Mouse (Mus musculus): Measurements from ENCODE around the gene Mlx. TPM values are rescaled to one million over a fixed set of nuclear protein-coding genes. Genes with fewer than 3 reads are reported as not detected.
A peak's percentile ranks its signal among the peaks of the same experiment; 100 is the strongest.
"Not testable (repeated sequence)": the region's sequence is repeated elsewhere in the genome, so short reads cannot be mapped to it uniquely, and the experiment has no call there.

Gene Mlx
- total RNA-seq, 2 experiments from 2014 or later, result 45.1 to 45.6 TPM

DNA sequence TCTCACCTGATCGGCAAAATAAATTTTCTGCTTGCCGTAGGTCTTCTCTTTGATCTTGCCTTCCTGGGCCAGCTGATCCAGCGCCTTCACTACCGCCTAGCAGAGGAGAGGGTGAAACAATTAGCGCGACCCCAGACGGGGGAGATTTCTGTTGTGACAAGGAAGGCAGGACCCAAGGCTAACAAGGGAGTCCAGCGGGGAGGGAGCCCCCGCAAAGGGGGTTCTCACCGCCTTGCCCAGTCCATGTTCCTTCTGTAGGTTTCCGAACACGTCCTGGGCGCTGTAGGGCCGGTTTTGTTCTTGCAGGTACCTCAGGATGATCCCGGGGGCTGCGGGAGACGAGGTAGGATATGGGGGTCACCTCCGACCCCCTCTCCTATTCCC is 7.8 kb downstream of the Mlx start:
- peak in 1 of 2 experiments; percentile 32 for DNase-seq (ENCODE audit: extremely low spot score in 1 of 2, low spot score in 1 of 2)

DNA sequence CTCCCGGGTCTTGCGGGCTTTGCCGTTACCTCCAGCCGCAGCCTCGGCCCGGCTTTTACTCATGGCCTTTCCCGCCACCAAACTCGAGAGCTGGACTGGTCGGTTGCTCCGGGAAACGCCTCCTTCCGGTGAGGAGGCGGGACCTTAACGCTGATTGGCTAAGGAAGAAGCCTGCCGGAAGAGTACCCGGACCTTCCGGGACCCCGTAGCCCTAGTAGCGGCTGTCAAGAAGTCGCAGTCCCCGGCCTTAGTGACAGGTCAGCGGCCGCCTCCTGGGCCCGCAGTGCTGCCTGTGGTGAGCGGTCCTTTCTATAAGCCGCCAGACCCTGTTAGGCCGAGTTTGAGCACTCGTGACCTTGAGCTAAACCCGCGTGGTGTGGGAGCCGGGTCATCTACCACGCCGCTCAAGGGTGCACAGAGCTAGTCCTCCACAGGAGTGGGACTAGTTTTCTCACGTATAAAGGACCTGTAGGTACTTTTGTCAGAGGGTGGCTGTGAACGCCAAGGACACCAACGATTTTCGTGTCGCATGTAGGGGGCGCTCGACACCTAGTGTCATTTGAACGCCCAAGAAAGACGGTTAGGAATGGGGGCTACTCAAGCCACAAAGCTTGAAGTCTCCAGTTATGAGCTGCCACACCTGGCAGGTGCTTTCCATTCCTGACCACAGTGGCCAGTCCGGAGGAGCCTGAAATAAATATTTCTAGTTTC is 8.4 kb downstream of the Mlx start, which contains the start of gene Psmc3ip:
Psmc3ip (minus strand) TSS at position 123 of the 711 bp plus-strand sequence.
- DNase-seq (ENCODE audit: extremely low spot score in 1 of 2, low spot score in 1 of 2), result peak; percentile 76 to 89

DNA sequence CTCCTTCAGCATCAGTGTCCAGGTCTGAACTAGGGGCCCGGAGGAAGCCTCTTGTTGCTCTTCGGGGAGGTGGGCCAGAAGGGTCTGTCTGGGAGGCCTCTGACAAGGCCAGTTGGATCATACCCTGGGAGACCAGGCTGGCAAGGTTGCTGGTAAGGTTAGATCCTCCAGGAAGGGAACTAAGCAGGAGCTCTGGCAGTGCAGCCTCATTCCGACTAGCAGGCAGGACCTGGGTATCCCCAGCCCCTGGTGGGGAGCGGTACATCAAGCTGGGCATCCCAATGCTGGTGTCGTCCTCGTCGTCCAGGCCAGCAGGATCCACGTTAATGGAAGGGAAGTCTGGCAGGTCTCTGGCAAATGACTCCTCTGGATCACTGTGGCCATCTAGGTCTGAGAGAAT is 11.2 kb downstream of the Mlx start:
- no peak for DNase-seq (ENCODE audit: extremely low spot score in 1 of 2, low spot score in 1 of 2)

DNA sequence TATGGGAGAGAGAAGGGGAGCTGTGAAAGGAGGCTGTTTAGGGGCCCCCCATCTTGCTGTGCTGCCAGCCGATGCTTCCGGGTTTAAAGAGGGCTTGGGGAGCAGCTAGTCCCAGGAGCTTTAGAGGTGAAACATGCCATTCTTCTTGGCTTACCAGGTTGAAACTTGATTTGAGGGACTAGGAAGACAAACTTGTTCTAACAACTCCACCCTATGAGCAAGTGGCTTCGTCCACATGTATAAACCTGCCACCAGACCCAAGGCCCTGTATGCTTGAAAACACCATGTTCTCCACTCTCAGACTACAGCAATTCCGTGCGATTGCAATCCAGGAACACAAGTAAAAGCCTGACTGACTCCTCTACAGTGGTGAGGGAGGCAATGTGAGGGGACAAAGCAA is 15.9 kb downstream of the Mlx start:
- no peak for DNase-seq (ENCODE audit: extremely low spot score in 1 of 2, low spot score in 1 of 2)

DNA sequence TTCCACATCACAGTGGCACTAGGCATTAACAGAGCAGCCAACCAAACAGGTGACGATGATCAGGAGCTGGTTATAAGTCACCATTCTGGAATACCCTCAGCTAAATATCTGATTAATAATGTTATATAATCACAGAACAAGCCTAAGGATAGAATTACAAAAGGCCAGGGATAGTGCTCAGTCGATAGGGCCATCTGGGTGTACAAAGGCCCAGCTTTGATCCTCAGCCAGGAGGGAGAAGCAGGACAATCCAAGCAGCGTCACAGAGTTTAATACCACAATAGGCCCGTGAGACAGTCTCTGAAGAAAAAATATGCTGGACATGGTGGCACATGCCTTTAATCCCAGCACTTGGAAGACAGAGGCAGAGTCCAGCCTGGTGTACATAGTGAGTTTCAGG is 22.3 kb downstream of the Mlx start:
- DNase-seq (ENCODE audit: extremely low spot score in 1 of 2, low spot score in 1 of 2), result no peak

DNA sequence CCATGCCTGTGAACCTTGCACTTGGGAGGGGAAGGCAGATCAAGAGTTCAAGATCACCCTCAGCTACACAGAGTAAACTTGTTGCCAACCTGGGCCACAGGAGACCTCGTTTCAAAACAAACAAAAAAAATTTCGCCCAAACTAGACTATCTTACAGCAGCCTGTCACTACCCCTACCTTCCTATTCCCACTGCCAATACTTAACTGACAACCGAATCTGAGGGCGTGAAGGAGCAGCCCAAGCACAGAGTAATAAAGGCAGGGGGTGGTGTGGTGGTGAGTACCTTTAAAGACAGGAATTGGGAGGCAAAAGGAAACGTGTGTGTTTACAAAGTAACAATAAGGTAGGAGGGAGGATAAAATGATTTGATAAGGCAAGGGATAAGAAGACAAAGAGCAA is 23.6 kb downstream of the Mlx start:
- no peak for DNase-seq (ENCODE audit: extremely low spot score in 1 of 2, low spot score in 1 of 2)

DNA sequence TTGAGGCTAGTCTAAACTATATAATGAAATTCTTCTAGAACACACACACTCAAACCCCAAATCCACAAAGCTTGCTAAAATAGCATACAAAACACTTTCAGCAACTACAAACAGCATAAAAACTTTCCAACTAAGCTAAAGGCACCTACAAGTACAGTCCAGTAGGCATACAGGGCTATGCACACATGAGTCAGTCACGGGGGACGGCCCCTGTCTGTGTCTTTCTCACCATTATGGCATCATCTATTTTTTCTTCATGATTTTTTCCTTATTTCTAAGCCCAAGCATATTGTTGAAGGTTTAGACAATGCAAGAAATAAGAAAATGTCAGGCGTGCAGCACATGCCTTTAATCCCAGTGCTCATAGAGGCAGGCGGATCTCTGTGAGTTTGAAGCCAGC is 24.1 kb downstream of the Mlx start:
- DNase-seq (ENCODE audit: extremely low spot score in 1 of 2, low spot score in 1 of 2), result no peak

DNA sequence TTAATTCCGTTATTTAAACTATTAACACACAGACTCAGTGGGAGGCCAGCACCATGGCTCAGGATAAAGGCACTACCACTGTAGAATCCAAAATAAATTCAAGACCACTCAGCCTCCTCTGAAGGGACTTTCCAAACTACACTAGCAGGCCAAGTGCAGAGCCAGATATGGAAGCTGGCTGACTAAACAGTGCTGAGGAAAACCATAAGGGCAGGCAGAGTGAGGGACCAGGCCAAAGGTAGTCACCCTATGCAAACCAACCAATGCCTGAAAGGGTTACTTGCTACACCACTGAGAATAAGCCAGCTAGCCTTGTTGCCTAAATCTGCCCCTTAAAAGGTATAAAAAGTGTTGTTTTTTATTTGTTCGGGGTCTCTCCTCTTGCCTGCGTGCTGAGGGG is 25.1 kb downstream of the Mlx start:
- no peak for DNase-seq (ENCODE audit: extremely low spot score in 1 of 2, low spot score in 1 of 2)

DNA sequence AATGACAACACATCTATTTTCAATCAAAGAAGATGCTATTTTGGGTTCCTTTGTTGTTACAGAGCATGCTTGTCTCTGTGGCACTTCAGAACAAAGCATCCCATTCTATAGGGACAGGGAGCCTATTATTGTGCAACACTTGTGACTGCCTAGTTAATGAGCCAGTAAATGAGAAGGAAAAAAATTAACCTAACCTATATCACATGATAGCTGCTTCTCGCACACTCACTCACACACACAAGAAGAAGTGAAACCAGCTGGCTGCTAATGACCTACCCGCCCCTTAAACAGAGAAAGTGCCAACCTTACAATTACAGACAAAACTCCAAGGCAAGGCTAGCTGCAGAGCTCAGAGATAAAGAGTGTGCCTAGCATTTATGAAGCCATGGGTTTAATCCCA is 28.5 kb downstream of the Mlx start:
- DNase-seq (ENCODE audit: extremely low spot score in 1 of 2, low spot score in 1 of 2), result no peak

DNA sequence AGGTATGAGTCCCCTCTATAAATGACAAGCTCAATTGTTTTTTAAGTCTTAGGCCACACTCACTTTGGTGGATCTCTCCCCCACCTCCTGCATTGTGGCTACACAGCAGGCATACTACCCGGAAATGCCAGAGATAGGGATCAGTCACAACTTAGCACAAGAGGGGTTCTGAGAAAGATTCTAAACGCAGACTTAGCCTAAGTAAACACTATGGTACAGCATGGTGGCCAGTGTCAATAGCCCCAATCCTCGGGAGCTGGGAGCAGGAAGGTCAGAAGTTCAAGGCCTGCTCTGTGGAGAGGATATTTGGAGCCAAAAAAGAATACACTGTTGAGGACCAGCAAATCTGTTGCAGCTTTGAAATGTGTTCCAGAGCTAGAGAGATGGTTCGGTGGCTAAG is 31.0 kb downstream of the Mlx start:
- no peak for DNase-seq (ENCODE audit: extremely low spot score in 1 of 2, low spot score in 1 of 2)

DNA sequence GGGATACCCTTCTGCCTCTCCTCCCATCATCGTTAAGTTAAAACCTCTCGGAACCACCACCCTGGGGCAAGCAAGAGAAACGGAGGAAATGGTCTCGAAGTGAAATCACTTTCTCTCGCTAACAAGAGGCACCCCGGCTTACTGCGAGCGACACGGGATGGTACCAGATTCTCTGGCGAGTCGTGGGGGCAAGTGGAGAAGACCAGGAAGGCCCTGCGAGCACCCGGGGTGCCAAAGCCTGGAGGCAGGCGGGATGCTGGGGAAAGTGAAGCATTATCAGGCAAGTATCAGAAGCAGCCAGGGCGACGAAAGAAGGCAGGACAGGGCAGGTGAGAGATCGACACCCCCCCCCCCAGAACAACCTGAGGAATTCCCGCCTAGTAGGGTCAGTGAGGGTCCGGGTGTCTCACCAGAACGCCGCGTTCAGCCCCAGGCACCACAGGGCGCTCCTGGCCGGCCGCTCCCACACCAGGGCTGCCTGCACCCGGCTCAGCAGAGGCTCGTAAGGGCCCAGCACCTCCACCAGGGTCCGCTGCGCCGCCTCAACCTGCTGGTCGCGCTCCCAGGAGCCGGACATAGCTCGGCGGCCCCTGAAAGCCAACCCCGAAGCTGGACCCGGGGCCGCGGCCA is 32.2 kb downstream of the Mlx start:
- DNase-seq (ENCODE audit: extremely low spot score in 1 of 2, low spot score in 1 of 2), result no peak

DNA sequence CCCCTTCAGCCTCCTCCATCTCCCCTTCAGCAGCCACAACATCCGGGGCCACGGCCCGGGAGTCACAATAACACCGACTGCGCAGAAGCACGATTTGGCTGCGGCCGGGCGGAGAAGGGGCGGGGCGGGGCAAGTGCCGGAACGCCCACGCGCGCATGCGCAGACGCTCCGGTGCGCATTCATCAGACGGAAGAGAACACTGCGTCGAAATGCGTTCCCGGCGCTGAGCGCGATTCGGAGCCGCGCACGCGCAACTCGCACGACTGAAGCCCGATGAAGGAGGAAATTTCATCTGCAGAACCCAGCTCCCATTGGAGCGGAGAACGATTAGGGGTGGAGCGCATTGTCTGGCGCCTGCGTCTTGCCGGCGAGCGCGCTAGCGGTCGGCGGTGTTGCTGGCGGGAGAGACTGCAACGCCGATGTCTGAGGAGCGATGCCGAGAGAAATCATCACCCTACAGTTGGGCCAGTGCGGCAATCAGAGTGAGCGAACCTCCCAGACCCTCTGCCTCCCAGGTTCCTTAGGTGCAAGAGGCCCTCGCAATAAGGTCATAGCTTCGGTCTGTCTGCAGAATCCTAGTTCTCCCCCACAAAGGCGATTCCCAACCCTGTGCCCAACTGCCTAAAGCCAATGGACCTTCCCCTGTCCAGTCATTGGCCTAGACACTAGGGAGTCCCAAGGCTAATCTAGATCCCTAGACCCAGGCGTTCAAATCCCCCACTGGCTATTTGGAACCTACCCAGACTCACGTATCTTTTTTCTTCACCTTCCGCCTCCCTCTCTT is 32.9 kb downstream of the Mlx start, which contains the start of the genes Retreg3 and Tubg1:
Retreg3 (minus strand) TSS at position 133 of the 784 bp plus-strand sequence.
Tubg1 (plus strand) TSS at position 178 of the 784 bp plus-strand sequence.
- DNase-seq (ENCODE audit: extremely low spot score in 1 of 2, low spot score in 1 of 2), result peak; percentile 99

DNA sequence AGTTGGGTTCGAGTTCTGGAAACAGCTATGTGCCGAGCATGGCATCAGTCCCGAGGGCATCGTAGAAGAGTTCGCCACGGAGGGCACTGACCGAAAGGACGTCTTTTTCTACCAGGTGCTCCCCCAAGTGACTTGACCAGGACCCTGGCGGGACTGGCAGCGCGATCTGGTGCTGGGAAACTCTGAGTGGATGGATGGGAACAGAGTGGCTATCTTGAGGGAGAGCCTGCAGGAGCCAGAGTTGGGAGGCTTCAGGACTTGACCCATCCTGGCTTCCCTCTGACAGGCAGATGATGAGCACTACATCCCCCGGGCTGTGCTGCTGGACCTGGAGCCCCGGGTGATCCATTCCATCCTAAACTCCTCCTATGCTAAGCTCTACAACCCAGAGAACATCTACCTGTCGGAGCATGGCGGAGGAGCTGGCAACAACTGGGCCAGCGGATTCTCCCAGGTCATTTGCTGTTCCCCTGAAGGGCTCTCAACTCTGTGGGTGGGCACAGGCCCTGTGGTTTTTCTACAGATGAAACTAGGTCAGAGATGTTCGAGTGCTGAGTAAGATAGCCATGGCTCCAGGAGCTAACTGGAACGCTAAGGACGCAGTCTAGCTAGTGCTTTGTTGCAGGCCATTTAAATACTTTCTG is 33.6 kb downstream of the Mlx start:
- no peak for DNase-seq (ENCODE audit: extremely low spot score in 1 of 2, low spot score in 1 of 2)

DNA sequence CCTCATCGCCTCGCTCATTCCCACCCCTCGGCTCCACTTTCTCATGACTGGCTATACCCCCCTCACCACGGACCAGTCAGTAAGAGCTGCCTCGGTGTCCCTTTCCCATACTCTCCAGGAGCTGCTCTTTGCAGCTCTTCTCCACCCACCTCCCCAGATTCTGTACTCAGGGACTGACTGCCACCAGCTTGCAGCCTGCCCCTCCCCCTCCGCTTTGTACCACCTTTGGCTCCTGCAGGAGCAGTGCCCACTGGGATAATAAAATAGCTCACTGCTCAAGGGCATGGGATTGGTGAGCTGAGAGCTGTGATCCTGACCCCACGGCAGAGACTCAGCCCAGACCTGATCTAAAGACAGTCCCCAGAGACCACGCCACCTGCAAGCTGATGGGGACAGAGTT is 37.4 kb downstream of the Mlx start:
- not testable (repeated sequence) for DNase-seq (ENCODE audit: extremely low spot score in 1 of 2, low spot score in 1 of 2)

DNA sequence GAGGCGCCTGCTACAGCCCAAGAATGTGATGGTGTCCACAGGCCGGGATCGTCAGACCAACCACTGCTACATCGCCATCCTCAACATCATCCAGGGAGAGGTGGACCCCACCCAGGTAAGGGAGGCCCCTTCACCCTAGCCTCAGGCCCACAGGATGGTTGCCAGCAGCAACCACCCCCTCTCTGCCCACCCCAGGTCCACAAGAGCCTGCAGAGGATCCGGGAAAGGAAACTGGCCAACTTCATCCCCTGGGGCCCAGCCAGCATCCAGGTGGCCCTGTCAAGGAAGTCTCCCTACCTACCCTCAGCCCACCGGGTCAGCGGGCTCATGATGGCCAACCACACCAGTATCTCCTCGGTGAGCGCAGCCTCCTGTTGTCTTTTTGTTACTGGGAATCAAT is 37.9 kb downstream of the Mlx start:
- not testable (repeated sequence) for DNase-seq (ENCODE audit: extremely low spot score in 1 of 2, low spot score in 1 of 2)

DNA sequence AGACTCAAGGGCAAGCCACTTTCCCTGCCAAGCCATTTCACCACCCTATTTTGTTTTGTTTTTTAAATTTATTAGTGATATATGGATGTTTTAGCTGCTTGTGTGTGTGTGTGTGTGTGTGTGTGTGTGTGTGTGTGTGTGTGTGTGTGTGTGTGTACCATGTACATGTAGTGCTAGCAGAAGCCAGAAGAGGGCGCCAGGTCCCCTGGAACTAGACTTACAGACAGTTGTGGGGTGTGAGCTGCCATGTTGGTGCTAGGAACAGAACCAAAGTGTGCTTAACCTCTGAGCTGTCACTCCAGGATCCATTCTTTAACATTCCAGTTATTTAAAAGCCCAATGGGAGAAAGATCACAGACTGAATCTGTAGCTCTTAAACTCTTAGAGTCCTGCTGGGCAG is 40.0 kb downstream of the Mlx start:
- no peak for DNase-seq (ENCODE audit: extremely low spot score in 1 of 2, low spot score in 1 of 2)

DNA sequence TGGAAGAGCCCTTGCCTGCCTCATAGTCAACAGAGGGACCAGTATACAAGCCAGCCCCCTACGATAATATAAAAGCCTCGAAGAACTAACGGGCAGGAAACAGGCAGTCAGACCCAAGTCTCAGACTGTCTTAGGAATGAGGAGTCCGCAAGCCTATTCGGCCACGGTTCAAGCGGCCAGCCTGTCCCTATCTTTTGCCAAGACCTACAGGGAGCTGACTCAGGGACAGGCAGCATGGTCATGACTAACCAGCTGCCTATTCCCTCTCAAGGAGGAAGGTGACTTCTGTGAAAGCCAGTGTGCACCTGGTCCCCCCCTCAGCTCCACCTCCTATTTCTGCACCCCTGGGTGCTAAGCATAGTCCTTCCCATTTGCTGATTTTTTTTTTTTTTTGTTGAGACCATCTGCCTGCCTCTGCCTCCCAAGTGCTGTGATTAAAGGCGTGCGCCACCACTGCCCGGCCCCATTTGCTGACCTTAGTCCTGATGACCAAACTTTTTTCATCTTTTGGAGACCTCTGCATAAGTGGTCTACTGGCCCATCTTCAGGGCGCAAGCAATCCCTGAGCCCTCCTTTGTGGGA is 42.0 kb downstream of the Mlx start:
- no peak for DNase-seq (ENCODE audit: extremely low spot score in 1 of 2, low spot score in 1 of 2)

DNA sequence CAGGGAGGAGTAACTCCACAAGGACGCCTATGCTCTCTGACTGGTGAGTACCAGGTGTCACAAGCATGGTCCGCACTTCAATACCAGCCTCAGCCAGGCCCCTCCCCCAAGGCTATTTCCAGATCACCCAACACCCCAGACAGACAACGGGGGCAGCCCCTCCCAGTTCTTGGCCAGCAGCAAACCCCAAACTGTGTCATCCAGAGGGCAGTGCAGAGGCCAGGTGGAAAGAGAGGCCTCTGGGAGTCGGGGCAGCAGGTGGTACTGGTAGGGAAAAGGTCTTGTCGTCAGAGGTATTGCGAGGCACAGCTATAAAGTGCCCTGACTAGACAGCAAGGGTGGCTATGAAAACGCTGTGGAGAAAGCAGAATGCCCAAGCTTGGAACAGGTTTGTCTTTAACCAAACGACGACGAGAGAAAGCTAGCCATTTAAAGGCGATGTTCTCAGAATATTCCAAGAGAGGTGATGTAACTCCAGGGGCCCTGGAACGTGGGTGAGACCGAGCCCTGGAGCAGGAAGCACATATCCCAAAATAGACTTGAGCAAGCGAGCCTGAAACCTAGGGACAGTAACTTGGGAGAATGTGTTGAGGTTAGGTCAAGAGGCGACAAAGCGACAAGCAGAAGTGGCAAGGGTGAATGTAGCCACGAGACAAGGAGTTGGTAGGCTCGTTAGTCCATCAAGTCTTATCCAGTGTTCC is 43.1 kb downstream of the Mlx start:
- DNase-seq (ENCODE audit: extremely low spot score in 1 of 2, low spot score in 1 of 2), result no peak

DNA sequence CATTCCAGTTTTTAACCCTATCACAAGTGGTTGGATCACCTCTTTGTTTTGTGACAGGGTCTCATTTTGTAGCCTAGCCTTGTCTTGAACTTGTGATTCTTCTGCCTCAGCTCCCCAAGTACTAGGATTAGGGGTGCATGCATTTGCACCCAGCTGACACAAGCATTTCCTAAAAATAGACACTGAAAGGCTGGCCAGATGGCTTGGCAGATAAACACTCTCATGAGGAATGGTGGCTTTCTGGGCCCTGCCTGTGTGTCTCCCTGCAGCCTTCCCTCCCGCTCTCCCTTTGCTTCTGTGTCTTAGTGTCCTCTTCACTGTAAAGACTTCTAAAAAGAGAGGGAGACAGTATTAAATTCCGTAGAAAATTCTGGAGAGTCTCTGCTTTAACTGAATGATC is 44.1 kb downstream of the Mlx start:
- DNase-seq (ENCODE audit: extremely low spot score in 1 of 2, low spot score in 1 of 2), result no peak

DNA sequence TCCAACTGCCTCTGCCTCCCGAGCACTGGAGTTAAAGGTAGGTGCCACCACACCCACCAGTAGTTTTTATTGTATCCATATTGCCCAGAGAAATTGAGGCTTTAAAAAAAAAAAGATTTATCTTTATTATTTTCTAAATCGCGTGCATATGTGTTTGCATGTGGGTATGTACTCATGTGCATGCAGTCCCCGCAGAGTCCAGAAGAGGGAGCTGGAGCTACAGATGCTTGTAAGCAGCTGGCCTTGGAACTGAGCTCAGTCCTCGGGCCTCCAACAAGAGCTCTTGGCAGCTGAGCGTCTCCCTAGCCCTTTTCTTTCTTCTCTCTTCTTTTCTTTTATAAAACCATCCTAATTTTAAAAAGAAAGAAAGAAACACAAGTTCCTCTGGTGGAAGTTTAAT is 44.6 kb downstream of the Mlx start:
- no peak for DNase-seq (ENCODE audit: extremely low spot score in 1 of 2, low spot score in 1 of 2)
